Mouse (Mus musculus) stomach, postnatal 0 days (tissue): ENCODE measurements around the gene Thyn1.

ENCODE experiments used
- CTCF ChIP-seq: IDR thresholded peaks from 2 replicates; pipeline ENCODE4 v1.5.1; 2016; ENCODE audit warnings: antibody characterized with exemption, low read depth, mild to moderate bottlenecking, moderate library complexity
- EP300 ChIP-seq: optimal IDR thresholded peaks from 2 replicates; pipeline ENCODE3; 2016; ENCODE audit warnings: antibody characterized with exemption

- TF ChIP-seq CTCF (no peak), EP300 (no peak)
Observed at GRCm38 (mm10) chr9:27011572-27011971, 12.1 kb downstream of the Thyn1 start.
